Mouse (Mus musculus) cerebellum, postnatal 14 days (tissue): ENCODE data around the gene Cpxm2.

Experiments used
- DNase-seq, 2 experiments: peaks; one replicate each; pipeline ENCODE4 v3.0.0; 2021; ENCODE audit warnings: mixed read lengths in 2 of 2

Gene Cpxm2

GRCm38 (mm10) chr7:132154368-132154961, at the start of gene Cpxm2:
TSS of gene Cpxm2 (minus strand) at chr7:132154739.
- peak in 1 of 2 experiments; percentile 11 for DNase-seq

DNA sequence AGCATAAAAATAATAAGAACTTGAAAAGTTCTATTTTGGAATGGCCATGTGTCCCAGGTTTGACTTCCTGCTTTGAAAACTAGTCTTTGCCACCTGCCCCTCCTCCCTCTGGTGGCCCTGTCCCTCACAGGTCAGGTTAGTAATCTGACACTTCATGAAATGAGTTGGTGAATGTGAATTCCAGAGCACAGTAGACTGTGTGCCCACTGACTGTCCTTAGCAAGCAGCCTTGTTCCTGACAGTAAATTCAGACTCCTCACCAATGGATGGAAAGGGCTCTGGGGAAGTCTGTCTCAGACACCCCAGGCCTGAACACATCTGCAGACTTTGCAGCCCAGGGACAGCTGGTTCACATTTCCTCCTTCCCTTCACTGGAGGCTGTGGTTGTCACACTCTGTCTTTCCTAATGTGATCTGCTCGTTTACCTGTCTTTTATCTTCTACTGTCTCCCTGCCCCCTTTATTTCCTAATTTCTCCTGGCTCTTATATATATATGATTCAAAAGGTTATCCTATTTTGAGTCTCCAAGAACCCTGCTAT, 49.6 kb upstream of the Cpxm2 start:
- DNase-seq = no peak

DNA sequence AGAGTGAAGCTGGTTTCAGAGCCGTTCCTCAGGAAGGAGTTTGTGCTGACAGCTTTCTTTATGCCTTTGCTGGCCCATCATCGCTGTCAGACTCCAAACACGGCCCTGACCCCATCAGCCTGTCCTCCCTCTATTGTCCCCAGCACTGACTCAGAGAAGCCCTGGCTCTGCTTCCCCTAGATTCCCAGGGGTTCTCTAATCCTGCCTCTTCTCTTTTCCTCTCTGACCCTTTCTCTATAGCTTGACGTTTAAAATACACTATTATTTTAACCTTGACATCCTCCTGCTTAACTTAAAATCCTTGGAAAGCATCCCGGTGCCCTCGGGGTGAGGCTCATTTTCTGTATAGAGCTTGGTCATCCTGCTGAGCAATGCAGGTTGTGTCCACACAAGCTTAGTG, 45.1 kb upstream of the Cpxm2 start:
- DNase-seq = no peak

GRCm38 (mm10) chr7:132198806-132199205, 44.3 kb upstream of the Cpxm2 start:
- no peak for DNase-seq

DNA sequence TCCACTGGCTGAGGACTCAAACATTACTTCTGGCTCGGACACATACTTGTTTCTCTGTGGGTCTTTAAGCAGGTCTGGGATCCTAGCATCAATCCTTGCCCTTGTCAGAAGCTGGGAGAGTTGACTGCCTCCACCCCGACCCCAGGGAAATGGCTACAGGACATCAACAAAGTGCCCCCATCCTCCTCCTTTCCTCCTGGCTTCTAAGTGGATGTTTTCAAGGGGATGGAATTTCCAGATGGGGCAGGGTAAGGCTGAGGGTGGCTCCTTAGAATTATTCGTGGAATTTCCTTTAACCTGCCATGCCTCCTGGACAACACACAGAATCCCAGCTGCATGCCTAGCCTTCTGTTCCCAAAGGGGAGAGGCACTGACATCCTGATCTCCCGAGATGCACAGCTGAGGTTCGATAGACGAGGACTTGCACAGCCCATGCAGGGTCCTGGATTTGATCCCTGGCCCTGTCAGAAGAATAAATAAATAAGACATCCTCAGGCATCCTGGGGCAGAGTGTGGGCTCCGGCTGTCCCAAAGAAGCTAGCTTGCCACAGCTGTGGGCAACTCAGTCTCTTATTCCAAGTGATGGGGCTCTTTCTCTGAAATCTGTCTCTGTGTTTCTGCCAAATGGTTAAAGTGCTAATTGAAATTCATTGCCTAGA, 43.4 kb upstream of the Cpxm2 start:
- peak; percentile 52 to 59 for DNase-seq

GRCm38 (mm10) chr7:132196581-132196980, 42.0 kb upstream of the Cpxm2 start:
- DNase-seq = no peak

DNA sequence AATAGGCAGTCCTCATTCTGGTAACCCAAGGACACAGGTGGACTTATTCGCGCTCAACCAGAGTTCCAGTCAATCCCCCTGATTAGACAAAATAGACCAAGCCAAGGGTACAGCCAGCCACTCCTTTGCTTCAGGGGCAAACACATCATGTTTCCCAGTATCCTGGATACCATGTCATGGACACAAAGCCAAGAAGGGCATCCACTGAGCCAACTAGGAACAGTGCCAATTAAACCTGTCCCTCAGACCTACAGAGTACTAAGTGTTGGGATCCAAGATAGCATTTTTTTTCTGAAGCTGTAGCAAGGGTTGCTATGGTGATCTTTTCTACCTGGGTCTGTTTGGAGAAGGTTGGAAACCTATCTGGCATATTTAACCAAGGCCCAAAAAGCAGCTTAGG, 39.1 kb upstream of the Cpxm2 start:
- DNase-seq = peak; percentile 69 to 80

GRCm38 (mm10) chr7:132187456-132187855, 32.9 kb upstream of the Cpxm2 start:
- DNase-seq = no peak

DNA sequence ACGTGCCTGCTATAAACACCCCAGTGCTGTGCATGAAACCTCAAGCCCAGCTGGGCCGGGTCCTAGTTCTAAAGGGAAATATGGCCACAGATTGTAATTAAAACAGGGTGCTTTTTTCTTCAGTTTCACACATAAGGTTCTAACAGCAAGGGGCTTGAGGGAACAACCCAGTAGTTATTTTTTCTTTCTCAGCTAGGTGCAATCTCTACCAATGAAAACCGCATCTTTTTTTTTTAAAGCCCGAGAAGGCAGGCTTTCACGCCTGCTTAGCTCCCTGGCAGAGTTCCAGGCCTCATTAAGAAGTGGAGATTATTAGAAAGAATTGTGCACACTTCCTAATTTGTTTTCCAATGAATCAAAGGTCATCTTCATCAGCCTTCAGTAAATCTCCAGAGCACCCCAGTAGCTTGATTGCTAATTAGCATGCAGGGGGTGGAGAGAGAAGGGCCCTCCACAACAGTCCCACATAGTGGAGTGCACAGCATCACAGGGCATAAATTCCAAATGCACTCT, 29.4 kb upstream of the Cpxm2 start:
- peak; percentile 61 to 68 for DNase-seq

- no peak for DNase-seq
These were observed 27.2 kb upstream of the Cpxm2 start for GRCm38 (mm10) chr7:132181586-132182198.

DNA sequence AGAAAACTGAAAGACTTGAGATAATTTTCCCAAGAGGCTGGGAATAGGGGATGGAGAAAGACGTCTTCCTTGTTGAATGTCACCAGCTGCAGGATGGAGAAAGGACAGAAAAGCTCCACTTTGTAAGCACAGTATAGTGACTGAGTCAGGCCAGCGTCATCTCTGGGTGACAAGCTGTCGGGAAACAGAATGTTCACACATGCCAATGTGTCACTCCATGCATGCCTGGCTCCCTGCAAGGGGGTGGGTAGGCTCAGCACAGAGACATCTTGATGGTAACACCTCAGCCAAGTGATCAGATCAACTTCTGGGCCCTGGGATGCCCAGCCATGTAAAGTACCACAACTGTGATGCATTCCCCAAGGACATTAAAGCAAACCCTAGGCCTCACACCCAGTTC, 26.5 kb upstream of the Cpxm2 start:
- DNase-seq = no peak

DNA sequence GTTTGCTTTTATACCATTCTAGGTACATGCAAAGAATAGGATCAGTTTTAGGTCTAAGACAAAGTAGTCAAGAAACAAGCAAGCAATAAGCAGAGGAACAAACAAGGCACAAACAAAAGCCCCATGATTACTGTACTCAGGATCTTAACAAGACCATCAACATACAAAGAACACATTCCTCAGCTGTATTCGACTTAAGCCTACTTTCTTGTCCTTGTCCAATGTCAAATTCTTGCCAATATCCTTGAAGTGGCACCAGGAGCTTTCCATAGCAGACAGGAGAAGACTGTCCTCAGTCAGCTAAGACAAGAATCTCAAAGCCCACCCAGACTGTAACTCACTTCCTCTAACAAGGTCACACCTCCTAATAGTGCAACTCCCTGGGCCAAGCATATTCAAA, 24.5 kb upstream of the Cpxm2 start:
- DNase-seq = no peak

DNA sequence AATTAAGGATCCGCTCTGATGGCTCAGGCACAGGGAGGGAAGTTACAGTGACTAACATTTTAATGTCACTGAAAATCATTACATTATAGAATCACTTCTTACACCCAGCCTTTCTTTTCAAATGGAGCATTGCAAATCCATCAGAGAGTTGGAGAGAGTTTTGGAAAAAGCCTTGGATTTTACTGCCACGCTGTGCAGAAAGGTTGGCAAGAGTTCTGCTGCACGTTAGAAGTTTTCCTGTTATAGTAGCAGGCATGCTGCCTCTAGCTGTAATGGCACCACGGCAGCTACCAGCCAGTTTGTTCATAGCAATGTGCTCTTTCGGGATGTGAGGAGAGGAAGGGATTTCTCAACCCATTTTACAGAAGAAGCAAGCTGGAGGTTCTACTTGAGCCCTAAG, 20.2 kb upstream of the Cpxm2 start:
- no peak for DNase-seq

- no peak for DNase-seq
These were observed 19.8 kb upstream of the Cpxm2 start for GRCm38 (mm10) chr7:132174296-132174695.

GRCm38 (mm10) chr7:132172220-132172619, 17.7 kb upstream of the Cpxm2 start:
- no peak for DNase-seq

- DNase-seq = no peak
These were observed 17.2 kb upstream of the Cpxm2 start for GRCm38 (mm10) chr7:132171716-132172115.

DNA sequence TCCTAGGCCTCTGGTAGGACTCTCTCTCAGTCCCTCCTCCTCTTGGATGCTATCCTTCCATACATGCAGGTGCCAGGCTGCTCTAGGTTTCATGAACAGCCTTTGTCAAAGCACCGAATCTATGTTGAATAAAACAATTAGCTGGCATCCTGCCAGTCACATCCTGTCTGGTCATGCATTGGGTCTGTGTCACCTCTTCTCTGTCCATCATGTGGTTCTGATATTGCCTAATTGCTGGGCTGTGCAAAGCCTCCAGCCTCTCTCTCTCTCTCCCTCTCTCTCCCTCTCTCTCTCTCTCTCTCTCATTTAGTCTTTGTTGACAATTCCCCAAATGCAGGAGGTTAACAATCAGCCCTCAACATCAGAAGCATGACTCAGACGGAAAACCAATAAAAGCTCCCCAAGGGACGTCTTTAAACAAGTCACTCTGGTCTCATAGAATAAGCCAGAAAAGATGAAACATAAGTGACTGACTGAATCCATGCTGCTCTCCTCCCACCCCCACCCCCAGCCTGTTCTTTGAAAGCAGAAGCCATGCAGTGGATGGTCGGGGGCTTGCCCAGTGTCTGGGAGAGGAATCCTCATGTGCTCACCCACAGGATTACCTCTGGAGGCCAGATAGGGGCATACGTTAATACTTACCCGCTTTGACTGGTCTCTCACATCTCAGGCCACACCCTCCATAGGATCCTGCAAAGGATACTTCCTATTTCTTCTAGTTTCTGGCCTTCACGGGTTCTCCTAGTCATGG, 15.1 kb upstream of the Cpxm2 start:
- DNase-seq = no peak

DNA sequence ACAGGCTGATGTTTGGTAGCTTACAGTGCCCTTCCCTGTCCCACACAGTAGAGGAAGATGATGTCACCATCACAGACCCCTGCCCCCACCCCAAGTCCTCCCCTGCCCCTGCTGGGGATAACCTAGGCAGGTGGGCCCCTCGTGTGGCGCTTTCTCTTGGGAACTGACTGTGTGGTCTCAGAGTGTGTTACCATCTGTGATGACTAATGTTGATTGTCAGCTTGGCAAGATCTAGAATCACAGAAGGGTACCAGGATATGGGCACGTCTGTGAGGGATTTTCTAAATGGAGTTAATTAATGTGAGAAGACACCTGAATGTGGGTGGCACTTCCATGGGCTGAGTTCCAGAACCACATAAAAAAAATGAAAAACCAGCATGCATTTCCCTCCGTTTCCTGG, 12.7 kb upstream of the Cpxm2 start:
- no peak for DNase-seq

- DNase-seq = no peak
These were observed 7.7 kb upstream of the Cpxm2 start for GRCm38 (mm10) chr7:132162254-132162653.

DNA sequence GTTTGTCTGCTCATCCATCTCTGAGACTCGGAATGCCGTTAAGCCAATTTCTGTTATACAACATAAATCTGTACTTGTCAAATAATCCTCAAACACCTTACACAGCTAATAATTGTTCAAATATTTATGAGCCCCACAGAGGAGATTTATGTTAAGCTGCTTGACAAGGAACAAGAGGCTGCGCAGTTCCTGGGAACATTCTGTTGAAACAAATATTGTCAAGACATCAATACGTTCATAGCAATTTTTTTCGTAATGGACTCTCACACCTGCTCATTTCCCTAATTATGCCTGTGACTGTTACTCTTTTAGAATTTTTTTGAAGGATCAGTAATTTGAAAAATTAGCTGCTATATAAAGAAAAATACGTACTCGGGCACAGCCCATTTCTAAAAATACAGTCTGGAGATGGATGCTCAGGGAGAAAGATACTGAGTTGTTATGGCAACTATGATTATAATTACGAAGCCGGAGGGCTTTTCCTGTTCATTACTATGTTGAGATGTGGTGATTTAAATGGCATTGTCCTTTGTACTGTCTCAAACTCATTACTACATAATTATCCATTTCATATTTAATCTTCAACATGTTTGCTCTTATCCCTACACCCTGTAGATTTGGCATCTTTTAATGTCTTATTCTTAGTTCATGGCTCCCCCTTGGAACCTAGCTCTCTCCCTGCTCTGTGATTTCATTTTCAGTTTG, 3.9 kb upstream of the Cpxm2 start:
- DNase-seq = no peak

GRCm38 (mm10) chr7:132153725-132154147, 803 bp downstream of the Cpxm2 start:
- peak; percentile 17 to 19 for DNase-seq

DNA sequence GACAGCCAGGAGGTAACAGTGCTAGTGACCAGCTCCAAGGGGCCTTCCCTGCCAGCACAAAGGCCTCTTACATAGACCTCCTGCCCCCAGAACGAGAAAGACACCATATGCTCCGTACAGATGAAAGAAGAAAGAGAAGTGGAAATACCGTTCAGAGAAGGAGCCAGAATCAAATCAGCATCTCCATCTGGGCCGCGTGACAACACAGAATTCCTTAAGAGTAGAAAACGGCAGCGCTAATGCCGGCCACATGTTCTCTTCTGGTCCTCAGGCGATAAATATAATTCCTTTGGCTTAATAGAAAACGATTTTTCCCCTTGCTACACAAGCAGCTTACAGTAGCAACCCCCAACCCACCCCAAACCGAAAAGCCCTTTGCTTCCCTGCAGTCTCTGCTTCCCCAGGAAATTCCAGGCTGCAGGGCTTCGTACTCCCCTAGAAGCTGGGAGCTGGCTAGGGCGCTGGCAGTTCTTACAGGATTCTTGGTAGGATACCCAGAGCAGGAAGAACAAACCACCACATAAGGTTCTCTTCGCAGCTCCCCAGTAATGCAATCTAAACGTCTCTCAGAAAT, 9.2 kb downstream of the Cpxm2 start:
- DNase-seq = no peak
